Mouse (Mus musculus): Measurements from ENCODE around the gene Focad.

GRCm38 (mm10) chr4:88261349-88261748 is 166.9 kb downstream of the Focad start:
- TF ChIP-seq CTCF (IDR thresholded peaks at IDR 0.05; ENCODE audit: low read depth) = no peak
- TF ChIP-seq EP300 (optimal IDR thresholded peaks at IDR 0.05) = no peak
